Mouse (Mus musculus) neural tube, embryonic 13.5 days (tissue): Measurements from ENCODE around the gene Lrrc23. TPM values are rescaled to one million over a fixed set of nuclear protein-coding genes. Genes with fewer than 3 reads are reported as not detected.

Source experiments
- ATAC-seq: fragments of 200-750 bp; cut with Nextera tagmentation; 2 replicates; pipeline ENCODE4 v1.8.0; 2017; ENCODE audit warnings: low read depth, mild to moderate bottlenecking, moderate TSS enrichment, moderate library complexity
- H3K27ac ChIP-seq: fragments of 300-500 bp; sonication (generic); replicated peaks from 2 replicates; pipeline ENCODE4 v1.5.1; 2015; ENCODE audit warnings: moderate library complexity, mild to moderate bottlenecking, inconsistent platforms
- H3K27me3 ChIP-seq: fragments of 300-500 bp; sonication (generic); 2 replicates; pipeline ENCODE4 v1.6.1; 2015; ENCODE audit warnings: mild to moderate bottlenecking, inconsistent platforms
- H3K36me3 ChIP-seq: fragments of 300-500 bp; sonication (generic); 2 replicates; pipeline ENCODE4 v1.6.1; 2015; ENCODE audit warnings: mild to moderate bottlenecking, inconsistent platforms
- H3K4me1 ChIP-seq: fragments of 300-500 bp; sonication (generic); replicated peaks from 2 replicates; pipeline ENCODE4 v1.6.1; 2015; ENCODE audit warnings: inconsistent platforms
- H3K4me2 ChIP-seq: fragments of 300-500 bp; sonication (generic); 2 replicates; pipeline ENCODE4 v1.6.1; 2015; ENCODE audit warnings: inconsistent platforms, mild to moderate bottlenecking, moderate library complexity
- H3K4me3 ChIP-seq: fragments of 300-500 bp; sonication (generic); 2 replicates; pipeline ENCODE4 v1.5.1; 2015; ENCODE audit warnings: mild to moderate bottlenecking, inconsistent platforms
- H3K9ac ChIP-seq: fragments of 300-500 bp; sonication (generic); 2 replicates; pipeline ENCODE4 v1.6.1; 2015; ENCODE audit warnings: moderate library complexity, mild to moderate bottlenecking, inconsistent platforms
- H3K9me3 ChIP-seq: fragments of 300-500 bp; sonication (generic); 2 replicates; pipeline ENCODE4 v1.6.1; 2016; ENCODE audit warnings: inconsistent platforms
- WGBS: fragments of 180-500 bp; shearing (Covaris S2); methylation state at CpG from one replicate; pipeline ENCODE4 v1.1.7; 2015; 5-methylcytosine and 5-hydroxymethylcytosine counted together
- polyA plus RNA-seq: library from polyadenylated mRNA; unstranded; fragments of >200 nt; fragmentation: Nextera tagmentation; extraction: Ambion mirVana; gene quantifications from 2 replicates; pipeline ENCODE4 v1.2.1, GENCODE M21; 2015

Lrrc23 gene
- polyA plus RNA-seq, 1 experiment from 2014 or later, result 0.57 TPM

- ATAC-seq, result peak; percentile 19
- peaks cover 60% of the 10 kb centered on the region for H3K36me3 ChIP-seq
These were observed 33.3 kb downstream of the Lrrc23 start for GRCm38 (mm10) chr6:124746296-124746605.

GRCm38 (mm10) chr6:124745490-124746295 lies 33.8 kb downstream of the Lrrc23 start:
- ATAC-seq, result peak; percentile 81
- peaks cover 33% of the 10 kb centered on the region for H3K4me1 ChIP-seq
- H3K27ac ChIP-seq, result peak overlapping the region; percentile 95
- H3K36me3 ChIP-seq, result peaks cover 60% of the 10 kb centered on the region
- H3K27me3 ChIP-seq, result no peaks in the 10 kb centered on the region
- H3K9me3 ChIP-seq, result no peaks in the 10 kb centered on the region
- WGBS, result under 1% methylated on average over 84 of the region's 85 CpGs
- peak overlapping the region; percentile 92 for H3K4me2 ChIP-seq
- peak overlapping the region; percentile 84 for H3K9ac ChIP-seq
- peak overlapping the region; percentile 51 for H3K4me3 ChIP-seq

More at GRCm38 (mm10) chr6:124746296-124746605, 33.3 kb downstream of the Lrrc23 start:
- 10% methylated on average over 8 of the region's 8 CpGs for WGBS
- H3K4me3 ChIP-seq, result peak overlapping the region; percentile 51
- peak overlapping the region; percentile 92 for H3K4me2 ChIP-seq
- peak overlapping the region; percentile 95 for H3K27ac ChIP-seq
- no peaks in the 10 kb centered on the region for H3K27me3 ChIP-seq
- H3K9ac ChIP-seq, result peak overlapping the region; percentile 84
- H3K9me3 ChIP-seq, result no peaks in the 10 kb centered on the region
- peaks cover 33% of the 10 kb centered on the region for H3K4me1 ChIP-seq

- WGBS, result 67% methylated on average over 26 of the region's 26 CpGs
- Histone ChIP-seq H3K27me3 (no peaks in the 10 kb centered on the region), H3K36me3 (peaks cover 60% of the 10 kb centered on the region), H3K27ac (peak overlapping the region; percentile 95), H3K4me3 (peak overlapping the region; percentile 51), H3K9ac (peak overlapping the region; percentile 84), H3K4me1 (peaks cover 38% of the 10 kb centered on the region), H3K9me3 (no peaks in the 10 kb centered on the region), H3K4me2 (peak overlapping the region; percentile 92)
- ATAC-seq, result no peak; the same call in 1 of the 2 replicates
These were observed 34.7 kb downstream of the Lrrc23 start for GRCm38 (mm10) chr6:124744755-124745321.

GRCm38 (mm10) chr6:124743647-124744046 lies 35.9 kb downstream of the Lrrc23 start:
- WGBS, result 93% methylated on average over 8 of the region's 8 CpGs
- H3K4me3 ChIP-seq, result no peak overlapping the region
- no peaks in the 10 kb centered on the region for H3K9me3 ChIP-seq
- H3K9ac ChIP-seq, result no peak overlapping the region
- H3K4me1 ChIP-seq, result peaks cover 50% of the 10 kb centered on the region
- ATAC-seq, result no peak
- peaks cover 49% of the 10 kb centered on the region for H3K36me3 ChIP-seq
- H3K27ac ChIP-seq, result no peak overlapping the region
- no peaks in the 10 kb centered on the region for H3K27me3 ChIP-seq
- H3K4me2 ChIP-seq, result no peak overlapping the region

- Histone ChIP-seq H3K9ac (0 out of 2 replicates have a peak overlapping the region, but pooled peaks have one; percentile 3), H3K36me3 (peaks cover 42% of the 10 kb centered on the region), H3K4me1 (peaks cover 55% of the 10 kb centered on the region), H3K4me2 (no peak overlapping the region), H3K27ac (no peak overlapping the region), H3K9me3 (no peaks in the 10 kb centered on the region), H3K27me3 (no peaks in the 10 kb centered on the region), H3K4me3 (no peak overlapping the region)
- ATAC-seq, result no peak
- WGBS, result 92% methylated on average over 15 of the region's 15 CpGs
These were observed 36.5 kb downstream of the Lrrc23 start for GRCm38 (mm10) chr6:124742839-124743514.

DNA sequence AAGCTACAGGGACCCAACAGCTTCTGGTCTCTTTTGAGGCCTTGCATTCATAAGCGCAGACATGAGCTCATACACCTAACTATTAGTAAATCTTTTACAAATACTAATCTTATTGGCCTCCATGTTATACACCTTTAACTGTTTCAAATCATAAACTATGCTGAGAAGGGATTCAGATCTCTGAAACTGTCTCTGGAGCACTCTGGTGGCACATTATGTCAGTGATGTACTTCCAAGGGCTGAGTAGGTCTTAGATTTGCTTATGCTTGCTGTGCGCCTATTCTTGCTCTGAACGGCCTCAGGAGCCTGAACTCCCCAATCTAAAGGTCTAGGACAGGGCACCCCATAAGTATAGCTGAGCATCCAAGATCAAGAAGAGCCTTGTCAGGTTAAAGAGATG lies 37.7 kb downstream of the Lrrc23 start:
- Histone ChIP-seq H3K9me3 (no peaks in the 10 kb centered on the region), H3K4me3 (peak overlapping the region; percentile 75), H3K4me2 (peak overlapping the region; percentile 79), H3K27ac (peak overlapping the region; percentile 99), H3K27me3 (no peaks in the 10 kb centered on the region), H3K4me1 (peaks cover 50% of the 10 kb centered on the region), H3K9ac (peak overlapping the region; percentile 96), H3K36me3 (peaks cover 31% of the 10 kb centered on the region)
- no peak for ATAC-seq
- 72% methylated on average over 3 of the region's 3 CpGs for WGBS

GRCm38 (mm10) chr6:124740888-124741761 lies 38.4 kb downstream of the Lrrc23 start, which contains the start of gene Grcc10:
Gene Grcc10 (minus strand): TSS chr6:124741374.
- Histone ChIP-seq H3K4me2 (peak within 1 kb of the TSS; percentile 79), H3K9me3 (no peaks in the 10 kb centered on the region), H3K9ac (peak within 1 kb of the TSS; percentile 96), H3K27ac (peak within 1 kb of the TSS; percentile 99), H3K36me3 (peaks cover 28% of the 10 kb centered on the region), H3K27me3 (no peaks in the 10 kb centered on the region), H3K4me3 (peak within 1 kb of the TSS; percentile 75), H3K4me1 (peaks cover 43% of the 10 kb centered on the region)
- WGBS, result under 1% methylated on average over 41 of the region's 41 CpGs
- ATAC-seq, result peak; percentile 77

DNA sequence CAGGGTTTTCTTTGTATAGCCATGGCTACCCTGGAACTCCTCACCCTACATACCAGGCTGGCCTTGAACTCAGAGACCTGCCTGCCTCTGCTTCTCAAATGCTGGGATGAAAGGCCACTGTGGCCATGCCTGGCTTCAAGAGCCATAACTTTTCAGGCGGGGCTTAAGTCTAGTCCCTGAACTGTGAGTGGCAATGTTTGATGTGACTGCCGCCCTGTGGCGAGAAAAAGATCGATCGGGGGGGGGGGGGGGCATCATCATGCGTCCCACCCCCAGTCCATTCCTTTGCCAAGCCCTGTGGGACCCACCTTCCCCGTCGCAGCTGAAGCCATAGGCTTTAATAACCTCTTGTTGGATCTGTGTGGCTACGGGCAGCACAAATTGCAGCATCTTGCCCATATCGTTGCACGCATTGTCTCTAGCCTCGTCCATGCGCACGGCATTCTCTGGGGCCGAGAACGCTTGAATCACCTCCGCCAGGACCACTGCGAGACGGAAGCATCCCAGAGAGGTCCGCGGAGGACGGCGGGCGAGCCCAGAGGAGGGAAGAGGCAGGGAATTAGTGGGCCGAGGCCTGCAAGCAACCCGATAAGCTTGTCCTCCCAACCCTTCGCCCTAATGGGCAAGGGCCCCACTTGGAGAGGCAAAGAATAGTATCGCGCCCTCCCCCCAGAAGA lies 39.2 kb downstream of the Lrrc23 start:
- ATAC-seq, result peak; percentile 28; the same call in 1 of the 2 replicates
- Histone ChIP-seq H3K36me3 (peaks cover 28% of the 10 kb centered on the region), H3K9ac (peak overlapping the region; percentile 96), H3K4me3 (peak overlapping the region; percentile 75), H3K9me3 (no peaks in the 10 kb centered on the region), H3K4me1 (peaks cover 38% of the 10 kb centered on the region), H3K27me3 (no peaks in the 10 kb centered on the region), H3K27ac (peak overlapping the region; percentile 99), H3K4me2 (peak overlapping the region; percentile 79)
- under 1% methylated on average over 29 of the region's 29 CpGs for WGBS

DNA sequence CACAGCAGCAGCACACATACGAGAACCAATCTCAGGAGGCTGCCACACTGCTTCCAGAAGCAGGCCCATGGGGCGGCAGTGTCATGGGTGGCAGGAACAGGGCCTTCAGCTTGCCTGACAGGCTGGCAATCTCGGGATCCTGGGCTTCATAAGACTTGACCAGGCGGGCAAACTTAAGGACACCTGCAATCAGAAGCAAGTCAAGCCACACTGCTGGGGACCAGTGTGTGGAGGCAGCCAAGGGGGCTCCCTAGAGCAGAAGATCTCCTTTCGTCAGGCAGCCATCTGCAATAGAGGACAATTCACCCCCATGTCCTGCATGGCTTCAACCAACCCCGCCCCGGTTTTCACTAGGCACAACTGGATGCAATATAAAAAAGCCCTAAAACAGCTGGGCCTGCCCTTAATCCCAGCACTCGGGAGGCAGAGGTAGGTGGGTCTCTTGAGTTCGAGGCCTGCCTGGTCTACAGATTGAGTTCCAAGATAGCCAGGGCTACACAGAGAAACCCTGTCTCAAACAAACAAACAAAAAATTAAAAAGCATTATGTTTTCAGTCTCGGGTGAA lies 40.2 kb downstream of the Lrrc23 start:
- no peak for ATAC-seq
- peak overlapping the region; percentile 96 for H3K9ac ChIP-seq
- 76% methylated on average over 10 of the region's 10 CpGs for WGBS
- H3K27ac ChIP-seq, result peak overlapping the region; percentile 99
- peaks cover 30% of the 10 kb centered on the region for H3K4me1 ChIP-seq
- H3K9me3 ChIP-seq, result no peaks in the 10 kb centered on the region
- H3K36me3 ChIP-seq, result peaks cover 19% of the 10 kb centered on the region
- H3K27me3 ChIP-seq, result no peaks in the 10 kb centered on the region
- peak overlapping the region; percentile 79 for H3K4me2 ChIP-seq
- H3K4me3 ChIP-seq, result no peak overlapping the region

DNA sequence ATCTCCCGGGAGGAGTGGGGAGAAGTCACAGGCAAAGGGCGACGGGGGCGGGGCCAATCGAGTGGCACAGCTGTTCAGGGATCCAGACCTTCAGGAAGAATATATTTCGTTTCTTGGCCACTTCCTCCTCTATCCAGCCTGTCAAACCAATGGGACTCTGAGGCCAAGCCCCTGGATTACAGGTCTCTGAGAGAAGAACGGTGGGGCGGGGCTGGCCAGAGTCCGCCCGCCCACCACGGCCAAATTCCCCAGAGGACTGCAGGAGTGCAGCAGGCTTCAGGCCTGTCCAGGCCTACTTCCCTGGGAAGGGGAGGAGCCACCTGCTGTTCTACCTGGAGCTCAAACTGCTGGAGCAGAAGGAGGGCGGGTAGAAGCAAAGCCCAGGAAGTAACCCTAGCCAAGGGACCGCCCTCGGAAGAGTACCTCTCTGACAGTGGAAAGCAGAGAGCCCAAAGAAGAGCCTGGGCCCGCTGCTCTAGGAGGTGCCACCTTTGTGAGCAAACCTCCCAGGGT lies 41.0 kb downstream of the Lrrc23 start, which contains the start of gene Ptpn6:
Ptpn6 (minus strand) TSS at position 204 of the 513 bp plus-strand sequence.
- no peak for ATAC-seq
- Histone ChIP-seq H3K9ac (peak within 1 kb of the TSS; percentile 96), H3K4me1 (peaks cover 30% of the 10 kb centered on the region), H3K9me3 (no peaks in the 10 kb centered on the region), H3K27me3 (no peaks in the 10 kb centered on the region), H3K4me3 (no peak within 1 kb of the TSS), H3K4me2 (peak within 1 kb of the TSS; percentile 79), H3K36me3 (peaks cover 12% of the 10 kb centered on the region), H3K27ac (peak within 1 kb of the TSS; percentile 99)
- WGBS, result 24% methylated on average over 15 of the region's 15 CpGs
